Mouse (Mus musculus): ENCODE data around the gene Mcidas.

- TF ChIP-seq GATA1 (IDR thresholded peaks at IDR 0.05; ENCODE audit: low read length), result no peak
- TF ChIP-seq TAL1 (IDR thresholded peaks at IDR 0.05; ENCODE audit: low read length), result no peak
These were observed 39.2 kb downstream of the Mcidas start for GRCm38 (mm10) chr13:113032831-113033230.

Measured in erythroblast, embryonic 14.5 days (primary cell).